Mouse (Mus musculus) hindbrain, embryonic 15.5 days (tissue): Measurements from ENCODE around the gene Hes7. TPM values are rescaled to one million over a fixed set of nuclear protein-coding genes. Genes with fewer than 3 reads are reported as not detected.
A peak's percentile ranks its signal among the peaks of the same experiment; 100 is the strongest.
"Not testable (repeated sequence)": the region's sequence is repeated elsewhere in the genome, so short reads cannot be mapped to it uniquely, and the experiment has no call there.

Experiments
- ATAC-seq: fragments of 200-750 bp; cut with Nextera tagmentation; 2 replicates; pipeline ENCODE4 v1.8.0; 2017; ENCODE audit warnings: low read depth, moderate number of reproducible peaks, moderate TSS enrichment; ENCODE audit not compliant: low FRiP score
- H3K27ac ChIP-seq: fragments of 300-500 bp; sonication (generic); replicated peaks from 2 replicates; pipeline ENCODE4 v1.5.1; 2015; ENCODE audit warnings: mild to moderate bottlenecking, inconsistent platforms
- H3K27me3 ChIP-seq: fragments of 300-500 bp; sonication (generic); 2 replicates; pipeline ENCODE4 v1.6.1; 2015; ENCODE audit warnings: control low read depth, inconsistent platforms
- H3K36me3 ChIP-seq: fragments of 300-500 bp; sonication (generic); 2 replicates; pipeline ENCODE4 v1.6.1; 2015; ENCODE audit warnings: control low read depth, inconsistent platforms
- H3K4me1 ChIP-seq: fragments of 300-500 bp; sonication (generic); replicated peaks from 2 replicates; pipeline ENCODE4 v1.6.1; 2015; ENCODE audit warnings: control low read depth, inconsistent platforms
- H3K4me2 ChIP-seq: fragments of 300-500 bp; sonication (generic); 2 replicates; pipeline ENCODE4 v1.6.1; 2015; ENCODE audit warnings: moderate library complexity, mild to moderate bottlenecking, inconsistent platforms
- H3K4me3 ChIP-seq: fragments of 300-500 bp; sonication (generic); 2 replicates; pipeline ENCODE4 v1.5.1; 2015; ENCODE audit warnings: mild to moderate bottlenecking, inconsistent platforms
- H3K9ac ChIP-seq: fragments of 300-500 bp; sonication (generic); 2 replicates; pipeline ENCODE4 v1.6.1; 2015; ENCODE audit warnings: inconsistent platforms
- H3K9me3 ChIP-seq: fragments of 300-500 bp; sonication (generic); 2 replicates; pipeline ENCODE4 v1.6.1; 2016; ENCODE audit warnings: control low read depth, inconsistent platforms
- WGBS: fragments of 180-500 bp; shearing (Covaris S2); methylation state at CpG from one replicate; pipeline ENCODE4 v1.1.7; 2015; 5-methylcytosine and 5-hydroxymethylcytosine counted together
- polyA plus RNA-seq: library from polyadenylated mRNA; unstranded; fragments of >200 nt; fragmentation: Nextera tagmentation; extraction: Ambion mirVana; gene quantifications from 2 replicates; pipeline ENCODE4 v1.2.1, GENCODE M21; 2015

Gene Hes7
- polyA plus RNA-seq, 1 experiment from 2014 or later = 0.87 TPM

GRCm38 (mm10) chr11:69089616-69090290, 30.5 kb upstream of the Hes7 start:
- H3K4me3 ChIP-seq = peak overlapping the region; percentile 64
- H3K27ac ChIP-seq = peak overlapping the region; percentile 89; the same call in 1 of the 2 replicates
- H3K27me3 ChIP-seq = no peaks in the 10 kb centered on the region
- H3K9me3 ChIP-seq = no peaks in the 10 kb centered on the region
- 89% methylated on average over 12 of the region's 12 CpGs for WGBS
- no peak for ATAC-seq
- H3K4me2 ChIP-seq = peak overlapping the region; percentile 98
- peaks cover 39% of the 10 kb centered on the region for H3K4me1 ChIP-seq
- H3K36me3 ChIP-seq = peaks cover 9% of the 10 kb centered on the region
- H3K9ac ChIP-seq = peak overlapping the region; percentile 95

GRCm38 (mm10) chr11:69090367-69090766, 29.8 kb upstream of the Hes7 start:
- Histone ChIP-seq H3K27ac (0 out of 2 replicates have a peak overlapping the region, but pooled peaks have one; percentile 89), H3K9ac (0 out of 2 replicates have a peak overlapping the region, but pooled peaks have one; percentile 95), H3K4me3 (peak overlapping the region; percentile 64; the same call in 1 of the 2 replicates), H3K4me1 (peaks cover 43% of the 10 kb centered on the region), H3K27me3 (no peaks in the 10 kb centered on the region), H3K9me3 (no peaks in the 10 kb centered on the region), H3K4me2 (peak overlapping the region; percentile 98), H3K36me3 (peaks cover 9% of the 10 kb centered on the region)
- WGBS = 49% methylated on average over 6 of the region's 6 CpGs
- ATAC-seq = no peak

GRCm38 (mm10) chr11:69091566-69092385, 28.4 kb upstream of the Hes7 start:
- Histone ChIP-seq H3K36me3 (peaks cover 9% of the 10 kb centered on the region), H3K27me3 (no peaks in the 10 kb centered on the region), H3K4me1 (peaks cover 57% of the 10 kb centered on the region), H3K9me3 (no peaks in the 10 kb centered on the region), H3K9ac (no peak overlapping the region), H3K27ac (no peak overlapping the region), H3K4me3 (no peak overlapping the region), H3K4me2 (no peak overlapping the region)
- 67% methylated on average over 7 of the region's 7 CpGs for WGBS
- no peak for ATAC-seq

GRCm38 (mm10) chr11:69092386-69092751, 27.8 kb upstream of the Hes7 start:
- Histone ChIP-seq H3K9ac (no peak overlapping the region), H3K4me3 (no peak overlapping the region), H3K27ac (no peak overlapping the region), H3K36me3 (peaks cover 9% of the 10 kb centered on the region), H3K4me1 (peaks cover 63% of the 10 kb centered on the region), H3K9me3 (no peaks in the 10 kb centered on the region), H3K27me3 (no peaks in the 10 kb centered on the region), H3K4me2 (no peak overlapping the region)
- ATAC-seq = no peak
- WGBS = 6% methylated on average over 3 of the region's 3 CpGs

GRCm38 (mm10) chr11:69092871-69093270, 27.3 kb upstream of the Hes7 start:
- H3K4me2 ChIP-seq = no peak overlapping the region
- ATAC-seq = no peak
- no peak overlapping the region for H3K4me3 ChIP-seq
- H3K36me3 ChIP-seq = peaks cover 9% of the 10 kb centered on the region
- H3K27ac ChIP-seq = no peak overlapping the region
- H3K27me3 ChIP-seq = no peaks in the 10 kb centered on the region
- 86% methylated on average over 4 of the region's 4 CpGs for WGBS
- no peaks in the 10 kb centered on the region for H3K9me3 ChIP-seq
- no peak overlapping the region for H3K9ac ChIP-seq
- peaks cover 64% of the 10 kb centered on the region for H3K4me1 ChIP-seq

- H3K9ac ChIP-seq, H3K36me3 ChIP-seq, H3K4me3 ChIP-seq, ATAC-seq, H3K27me3 ChIP-seq, H3K9me3 ChIP-seq: not testable (repeated sequence)
- peak overlapping the region; percentile 81 for H3K27ac ChIP-seq
- 87% methylated on average over 7 of the region's 7 CpGs for WGBS
- H3K4me1 ChIP-seq = peaks cover 71% of the 10 kb centered on the region
- peak overlapping the region; percentile 94; the same call in 1 of the 2 replicates for H3K4me2 ChIP-seq
These were observed 26.3 kb upstream of the Hes7 start for GRCm38 (mm10) chr11:69093856-69094255.

GRCm38 (mm10) chr11:69094697-69095429, 25.3 kb upstream of the Hes7 start, which contains the start of gene Per1:
Per1 (plus strand) TSS chr11:69095217.
- under 1% methylated on average over 37 of the region's 37 CpGs for WGBS
- H3K9me3 ChIP-seq = no peaks in the 10 kb centered on the region
- ATAC-seq = peak; percentile 96

GRCm38 (mm10) chr11:69095511-69096231, 24.5 kb upstream of the Hes7 start:
- Histone ChIP-seq H3K27ac (peak overlapping the region; percentile 74), H3K4me1 (peaks cover 73% of the 10 kb centered on the region), H3K36me3 (peaks cover 5% of the 10 kb centered on the region), H3K9ac (peak overlapping the region; percentile 47), H3K27me3 (no peaks in the 10 kb centered on the region), H3K9me3 (no peaks in the 10 kb centered on the region), H3K4me2 (peak overlapping the region; percentile 94), H3K4me3 (peak overlapping the region; percentile 48)
- WGBS = 3% methylated on average over 27 of the region's 27 CpGs
- ATAC-seq = no peak

More at GRCm38 (mm10) chr11:69094697-69095429, 25.3 kb upstream of the Hes7 start, which contains the start of gene Per1:
- H3K4me2 ChIP-seq = peak within 1 kb of the TSS; percentile 94
- H3K27ac ChIP-seq = peak within 1 kb of the TSS; percentile 81
- no peaks in the 10 kb centered on the region for H3K27me3 ChIP-seq
- H3K4me1 ChIP-seq = peaks cover 73% of the 10 kb centered on the region
- H3K9ac ChIP-seq = peak within 1 kb of the TSS; percentile 47
- peak within 1 kb of the TSS; percentile 48 for H3K4me3 ChIP-seq
- H3K36me3 ChIP-seq = peaks cover 7% of the 10 kb centered on the region

GRCm38 (mm10) chr11:69096360-69096986, 23.7 kb upstream of the Hes7 start:
- Histone ChIP-seq H3K9me3 (no peaks in the 10 kb centered on the region), H3K27me3 (no peaks in the 10 kb centered on the region), H3K9ac (peak overlapping the region; percentile 47), H3K4me2 (peak overlapping the region; percentile 94), H3K27ac (peak overlapping the region; percentile 74), H3K36me3 (peaks cover 5% of the 10 kb centered on the region), H3K4me3 (peak overlapping the region; percentile 48), H3K4me1 (peaks cover 72% of the 10 kb centered on the region)
- no peak for ATAC-seq
- WGBS = 17% methylated on average over 9 of the region's 9 CpGs

- Histone ChIP-seq H3K9me3 (no peaks in the 10 kb centered on the region), H3K4me1 (peaks cover 72% of the 10 kb centered on the region), H3K9ac (peak overlapping the region; percentile 35), H3K27me3 (no peaks in the 10 kb centered on the region), H3K36me3 (peaks cover 11% of the 10 kb centered on the region), H3K4me2 (peak overlapping the region; percentile 94), H3K4me3 (peak overlapping the region; percentile 31), H3K27ac (peak overlapping the region; percentile 74)
- no peak for ATAC-seq
- under 1% methylated on average over 29 of the region's 29 CpGs for WGBS
These were observed 23.0 kb upstream of the Hes7 start for GRCm38 (mm10) chr11:69096987-69097900.
